In the genomic region with DNA sequence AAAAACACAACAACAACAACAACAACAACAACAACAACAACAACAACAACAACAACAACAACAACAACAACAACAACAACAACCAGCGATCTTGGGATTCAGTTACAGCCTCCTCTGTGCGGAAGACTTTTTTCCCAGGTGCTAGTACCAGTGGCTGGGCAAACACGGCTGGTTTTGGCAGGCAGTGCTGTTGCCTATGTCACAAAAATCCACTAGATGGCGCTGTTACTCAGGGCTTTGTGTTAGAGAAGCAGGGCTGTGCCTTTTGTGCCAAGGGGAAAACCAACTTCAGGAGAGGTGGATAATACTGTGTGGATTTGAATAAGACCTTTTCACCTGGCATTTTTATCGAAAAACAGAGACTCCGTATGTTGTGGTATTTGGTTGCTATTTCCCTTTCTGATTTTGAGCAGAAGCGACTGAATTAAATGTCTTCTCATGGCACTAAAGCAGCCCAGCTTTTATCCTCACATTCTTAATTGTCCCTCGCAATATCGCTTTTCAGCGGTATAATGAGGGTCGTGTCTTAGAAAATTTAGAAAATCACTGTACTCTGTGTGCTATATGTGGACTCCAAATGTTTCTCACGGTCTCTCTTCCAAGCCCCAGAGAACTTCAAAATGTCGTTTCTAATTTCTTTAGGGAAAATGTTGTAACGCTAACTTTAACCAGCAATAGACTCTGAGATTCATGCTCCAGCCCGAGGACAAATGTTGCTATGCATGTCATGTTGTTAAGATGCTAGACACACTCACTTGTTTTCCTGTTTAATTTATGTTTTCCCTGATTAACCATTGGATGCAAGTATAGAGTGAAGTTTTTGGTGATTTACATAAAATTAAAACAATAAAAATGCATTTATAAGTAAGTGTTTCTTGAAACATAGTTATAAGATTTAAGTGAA, we compare ENCODE assay signal across 8 mouse cellular contexts.
DNase-seq lines count a peak whose midpoint lies in the region; ATAC-seq and TF ChIP-seq lines count a peak whose summit lies in the region.

No protein-coding gene starts in this region.

- peak overlapping the region; percentile 41 for H3K4me3 ChIP-seq in left cerebral cortex, adult 2 months

- H3K27ac ChIP-seq in left cerebral cortex, adult 2 months = no peak overlapping the region

- intact Hi-C loops in heart, postnatal 25 days (cut with DNase I) = no loop called here
- intact Hi-C loops in left cerebral cortex, adult 2 months (cut with DNase I) = loop anchor here (5.0 kb wide), 4 partner anchors 475 to 1610 kb away; a partner anchor contains a TSS

- peak; percentile 56 to 79 for DNase-seq in heart, adult 18-20 months
- no peak for DNase-seq in heart, postnatal 25 days (ENCODE audit: low spot score)
- DNase-seq in cerebellum, adult 9-11 months = peak; percentile 45
- peak; percentile 29 to 75 for DNase-seq in frontal cortex, postnatal 10 days (ENCODE audit: low spot score in 2 of 2)
- DNase-seq in induced T-regulatory cell, adult 2 months (ENCODE audit: low read depth) = peak; percentile 56
- DNase-seq in left cerebral cortex, adult 2 months (ENCODE audit: extremely low spot score in 1 of 2, low spot score in 2 of 2) = peak; percentile 74 to 77
- peak; percentile 62 for DNase-seq in right cerebral cortex, postnatal 4 days

- peak; percentile 90 for ATAC-seq in megakaryocyte-erythroid progenitor cell, adult 5-6 weeks (replicated peaks; ENCODE audit: low FRiP score, low TSS enrichment, poor library complexity, severe bottlenecking)

- peak; percentile 81 for TF ChIP-seq CTCF in left cerebral cortex, adult 2 months (IDR thresholded peaks at IDR 0.05)
